Mouse (Mus musculus) neutrophil, adult 5-6 weeks (primary cell): ENCODE results near the gene Gtf2ird1. TPM values are rescaled to one million over a fixed set of nuclear protein-coding genes. Genes with fewer than 3 reads are reported as not detected.

Experiments
- ATAC-seq: fragments of 151-379, 151-347 bp; 2 replicates; pipeline ENCODE4 v1.8.0; 2017; ENCODE audit warnings: mild to moderate bottlenecking, moderate TSS enrichment; ENCODE audit not compliant: insufficient number of reproducible peaks, poor library complexity, low FRiP score, severe bottlenecking; ENCODE audit errors: extremely low read depth
- total RNA-seq: library from RNA; stranded (forward); fragments of 200-1000 nt; gene quantifications from 2 replicates; pipeline ENCODE4 v1.2.3, GENCODE M21; 2017

The Gtf2ird1 gene
- total RNA-seq, 1 experiment from 2014 or later: not detected

DNA sequence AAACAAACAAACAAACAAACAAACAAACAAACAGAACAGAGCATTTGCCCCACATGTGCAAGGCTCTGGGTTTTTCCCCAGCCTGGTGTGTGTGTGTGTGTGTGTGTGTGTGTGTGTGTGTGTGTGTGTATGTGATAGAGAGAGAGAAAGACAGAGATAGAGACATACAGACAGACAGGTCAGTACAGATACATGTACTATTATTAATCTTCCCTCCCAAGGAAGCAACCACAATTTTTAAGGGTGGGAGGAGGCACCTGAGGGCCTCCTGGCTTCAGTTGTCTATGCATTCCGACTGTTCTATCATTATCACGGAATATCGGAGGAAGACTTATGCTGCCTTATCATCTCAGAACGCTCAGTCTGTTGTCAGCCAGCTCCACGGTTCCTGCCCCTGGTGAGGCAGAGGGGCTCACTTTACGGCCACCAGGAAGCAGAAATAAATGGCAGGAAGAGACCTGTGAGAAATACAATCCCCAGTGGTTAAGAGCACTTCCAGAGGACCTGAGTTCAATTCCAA, 128.0 kb downstream of the Gtf2ird1 start:
- no peak for ATAC-seq

DNA sequence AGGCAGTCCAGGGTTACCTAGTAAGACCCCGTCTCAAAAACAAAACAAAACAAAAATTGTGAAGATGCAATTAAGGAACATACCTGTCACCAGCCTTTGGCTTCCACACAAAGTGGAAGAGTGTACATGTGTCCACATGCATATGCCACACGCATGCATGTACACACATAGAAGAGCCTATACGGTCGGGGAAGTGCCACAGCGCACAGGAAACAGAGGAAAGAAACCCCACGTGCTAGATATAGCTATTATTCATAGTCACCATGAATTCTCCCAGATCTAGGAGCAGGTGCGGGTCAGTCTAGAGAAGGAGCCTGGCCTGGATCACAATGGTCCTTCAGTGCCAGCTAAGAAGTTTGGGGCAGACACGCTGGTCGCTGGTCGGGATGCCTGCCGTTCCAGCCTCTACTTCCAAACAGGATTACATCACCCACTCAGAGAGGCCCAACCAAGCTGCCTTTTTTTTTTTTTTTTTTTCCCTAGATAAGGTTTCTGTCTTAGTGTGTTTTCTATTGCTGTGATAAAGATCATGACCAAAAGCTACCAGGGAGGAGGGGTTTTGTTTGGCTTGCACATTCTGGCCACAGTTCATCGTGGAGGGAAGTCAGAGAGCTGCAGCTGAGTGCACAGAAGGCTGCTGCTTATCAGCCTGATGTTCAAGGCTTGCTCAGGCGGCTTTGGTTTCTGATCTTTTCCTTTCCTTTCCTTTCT, 130.5 kb downstream of the Gtf2ird1 start:
- no peak for ATAC-seq

DNA sequence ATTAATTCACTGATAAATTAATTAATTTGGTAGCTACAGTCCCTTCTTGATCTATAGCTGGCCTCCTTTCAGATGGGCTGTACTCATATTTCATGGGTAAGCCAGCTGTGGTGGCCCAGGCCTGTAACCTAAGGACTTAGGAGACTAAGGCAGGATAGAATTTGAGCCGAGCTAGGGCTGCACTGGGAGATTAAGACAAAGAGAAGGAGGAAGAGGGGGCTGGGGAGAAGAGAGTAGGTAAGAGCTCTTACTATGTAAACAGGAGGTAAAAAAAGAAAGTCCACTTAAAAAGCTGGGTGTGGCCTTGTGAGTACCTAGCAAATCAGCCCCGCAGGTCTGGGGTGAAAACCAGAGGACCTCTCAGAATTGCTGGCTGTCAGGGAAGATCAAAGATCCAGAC, 132.6 kb downstream of the Gtf2ird1 start:
- ATAC-seq: no peak

DNA sequence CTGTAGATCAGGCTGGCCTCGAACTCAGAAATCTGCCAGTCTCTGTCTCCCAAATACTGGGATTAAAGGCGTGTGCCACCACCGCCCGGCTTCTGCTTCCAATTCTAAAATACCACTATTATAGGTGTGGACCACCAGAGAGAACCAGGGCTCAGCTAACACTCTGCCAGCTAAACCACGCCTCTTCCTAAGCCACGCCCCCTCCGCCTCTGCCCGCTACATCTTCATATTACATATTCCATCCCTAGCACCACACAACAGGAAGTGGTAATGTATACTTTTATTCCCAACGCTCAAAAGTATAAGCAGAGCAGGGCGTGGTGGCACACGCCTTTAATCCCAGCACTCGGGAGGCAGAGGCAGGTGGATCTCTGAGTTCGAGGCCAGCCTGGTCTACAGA, 133.2 kb downstream of the Gtf2ird1 start:
- ATAC-seq: no peak

DNA sequence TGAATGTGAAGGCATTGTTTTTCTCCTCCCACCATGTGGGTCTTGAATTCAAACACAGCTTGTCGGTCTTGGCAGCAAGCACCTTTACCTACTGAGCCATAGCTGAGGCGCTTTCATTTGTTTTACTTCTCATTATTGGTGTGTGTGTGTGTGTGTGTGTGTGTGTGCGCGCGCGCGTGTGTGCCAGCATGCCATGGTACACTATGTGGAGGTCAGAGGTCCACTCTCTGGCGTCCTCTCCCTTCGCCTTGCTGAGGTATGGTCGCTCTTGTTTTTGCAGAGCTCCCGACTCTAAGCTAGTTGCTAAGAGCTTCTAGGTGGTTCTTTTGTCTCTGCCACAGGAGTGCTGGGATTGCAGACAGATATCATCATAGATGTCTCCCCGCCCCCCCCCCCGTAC, 134.2 kb downstream of the Gtf2ird1 start:
- no peak for ATAC-seq

DNA sequence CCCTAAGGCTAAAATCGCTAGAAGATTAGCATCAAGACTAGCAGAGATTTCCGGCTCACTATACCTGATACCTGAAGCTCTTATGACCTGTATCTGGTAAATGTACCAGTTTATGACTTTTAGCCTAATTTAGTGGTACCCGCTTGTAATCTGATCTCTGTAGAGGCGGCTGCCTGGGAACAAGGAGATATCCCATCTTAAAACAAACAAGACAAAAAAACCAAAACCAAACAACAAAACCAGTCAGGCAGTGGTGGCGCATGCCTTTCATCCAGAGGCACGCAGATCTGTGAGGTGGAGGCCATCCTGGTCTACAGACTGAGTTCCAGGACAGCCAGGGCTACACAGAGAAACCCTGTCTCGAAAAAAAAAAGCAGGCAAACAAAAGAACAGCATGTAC, 134.8 kb downstream of the Gtf2ird1 start:
- ATAC-seq: no peak

DNA sequence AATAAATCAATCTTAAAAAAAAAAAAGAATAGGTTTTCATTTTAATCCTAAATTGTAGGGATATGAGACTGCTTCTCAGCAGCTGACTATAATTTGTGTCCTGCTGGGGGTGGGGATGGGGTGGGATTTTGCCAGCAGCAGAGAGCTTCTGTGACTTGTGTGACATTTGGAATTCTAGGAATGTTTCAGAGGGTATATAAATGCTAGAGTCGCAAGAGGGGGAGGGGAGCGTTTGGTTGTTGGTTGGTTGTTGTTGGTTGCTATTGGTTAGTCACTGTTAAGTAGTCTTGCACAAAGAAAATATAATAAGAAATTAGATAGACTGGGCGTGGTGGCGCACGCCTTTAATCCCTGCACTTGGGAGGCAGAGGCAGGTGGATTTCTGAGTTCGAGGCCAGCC, 137.6 kb downstream of the Gtf2ird1 start:
- no peak for ATAC-seq

DNA sequence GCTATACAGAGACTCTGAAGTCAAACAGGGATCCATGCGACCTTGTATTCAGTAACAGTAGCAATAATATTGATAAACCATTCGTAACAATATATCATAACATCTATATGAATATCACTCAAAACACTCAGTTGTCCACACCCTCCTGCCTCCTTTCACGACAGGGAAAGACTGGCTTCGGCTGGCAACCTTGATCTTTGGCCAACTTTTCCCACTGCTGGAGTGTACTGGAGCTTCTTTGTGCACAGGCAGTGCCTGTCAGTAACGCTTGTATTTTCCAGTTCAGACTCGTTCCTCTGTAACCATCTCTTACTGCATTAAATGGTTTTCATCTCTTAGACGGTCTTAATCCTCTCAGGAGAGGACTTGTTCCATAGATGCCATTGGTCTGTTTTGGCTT, 139.8 kb downstream of the Gtf2ird1 start:
- no peak for ATAC-seq

DNA sequence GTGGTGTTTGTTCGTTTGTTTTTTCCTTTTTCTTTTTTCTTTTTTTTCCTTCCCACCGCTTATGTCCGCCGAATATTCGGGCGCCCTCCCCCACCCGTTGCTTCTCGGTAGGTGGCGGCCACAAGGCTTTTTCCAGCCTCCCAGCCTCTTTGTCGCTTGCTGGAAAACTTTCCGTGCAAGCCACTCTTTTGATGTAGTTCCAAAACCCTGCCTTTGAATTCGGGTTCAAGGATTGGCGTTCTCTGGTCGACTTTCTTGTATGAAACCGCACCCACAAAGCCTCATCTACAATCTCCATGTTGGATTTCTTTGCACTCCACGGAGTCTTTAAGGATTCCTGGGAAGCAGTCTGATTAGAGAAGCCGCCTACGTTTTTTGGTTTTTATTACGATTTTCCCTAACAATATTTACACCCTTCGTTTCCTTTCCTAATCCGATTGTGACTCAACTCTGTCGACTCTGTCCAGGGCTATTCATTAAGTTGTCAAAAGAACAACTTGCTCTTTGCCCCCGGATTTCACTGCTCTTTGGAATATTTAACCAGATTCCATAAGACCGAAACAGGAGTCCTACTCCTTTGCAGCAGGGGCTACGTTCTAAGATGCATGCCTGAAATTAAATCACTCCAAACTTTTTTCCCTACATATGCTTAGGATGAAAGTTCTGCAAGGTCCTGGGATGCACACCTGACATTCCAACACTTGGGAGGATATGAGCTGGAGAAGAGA, 140.7 kb downstream of the Gtf2ird1 start:
- no peak for ATAC-seq

DNA sequence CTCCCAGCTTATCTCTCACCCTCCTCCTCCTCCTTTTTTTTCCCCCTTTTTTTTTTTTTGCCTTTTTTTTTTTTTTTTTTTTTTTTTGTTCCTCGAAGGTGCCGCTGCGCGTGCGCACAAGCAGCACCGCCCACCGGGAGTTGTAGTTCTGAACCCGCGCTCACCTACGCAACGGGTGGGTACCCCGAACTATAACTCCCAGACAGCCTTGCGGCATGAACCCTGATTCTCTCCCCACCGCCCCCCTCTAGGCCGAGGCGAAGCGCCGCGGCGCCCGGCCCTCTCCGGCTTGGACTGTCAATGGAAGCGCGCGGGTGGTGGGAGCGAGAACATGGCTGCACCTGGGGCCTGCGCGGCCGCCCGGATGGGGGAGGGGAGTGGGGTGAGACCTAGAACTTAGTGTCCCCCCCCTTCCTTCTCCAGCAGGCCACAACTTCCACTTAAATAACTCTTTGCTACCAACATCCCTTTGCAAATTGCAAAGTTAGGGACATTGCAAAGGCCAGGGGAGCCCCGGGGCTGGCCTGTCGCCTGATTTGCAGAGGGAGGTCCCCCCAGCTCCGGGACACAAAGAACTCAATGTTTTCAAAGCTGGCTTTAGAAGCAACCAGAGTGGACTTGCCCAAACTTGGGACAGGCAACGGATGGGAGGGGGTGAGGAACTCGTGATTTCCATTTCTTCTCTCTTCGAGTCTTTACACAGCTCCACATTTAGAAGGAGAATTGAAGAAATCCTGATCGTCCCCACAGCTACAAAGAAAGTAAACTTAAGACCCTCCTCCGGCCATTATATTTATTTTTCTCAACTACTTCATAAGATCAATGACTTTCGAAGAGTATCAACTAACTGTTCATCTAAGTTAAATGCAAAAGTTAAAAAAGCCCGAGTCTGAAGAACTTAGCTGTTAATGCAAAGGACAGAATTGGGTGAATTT, 141.6 kb downstream of the Gtf2ird1 start, which contains the start of gene Gtf2i:
Gtf2i (minus strand) TSS at position 73 of the 935 bp plus-strand sequence.
- ATAC-seq: peak; percentile 87

DNA sequence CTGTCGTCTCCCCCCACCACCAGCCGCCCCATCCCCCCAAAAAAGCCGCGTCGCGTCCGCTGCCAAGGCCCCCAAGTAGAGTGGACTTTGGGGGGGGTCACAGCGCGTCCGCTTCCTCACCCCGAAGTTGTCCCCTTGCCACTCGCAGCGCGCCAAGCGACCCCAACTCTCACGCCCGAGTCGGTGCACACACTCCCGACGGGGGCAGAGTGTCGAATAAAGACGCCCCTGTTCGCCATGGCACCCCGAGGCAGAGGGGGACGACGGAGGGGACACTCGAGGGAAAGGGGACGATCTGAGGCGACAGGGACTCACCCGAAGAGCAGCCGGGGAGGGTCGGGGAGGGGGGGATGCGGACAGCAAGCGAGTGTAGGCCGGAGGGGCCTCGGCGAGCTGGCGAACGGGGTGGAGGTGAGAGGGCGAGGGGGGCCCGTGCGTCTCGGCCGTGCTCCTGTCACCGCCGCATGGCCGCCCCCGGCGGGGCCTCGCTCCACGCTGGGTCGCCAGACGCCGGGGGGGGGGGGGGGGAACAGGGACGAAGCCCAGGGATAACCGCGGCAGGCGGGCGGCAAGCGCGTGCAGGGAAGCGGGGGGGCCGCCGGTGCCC, 142.3 kb downstream of the Gtf2ird1 start:
- no peak for ATAC-seq

DNA sequence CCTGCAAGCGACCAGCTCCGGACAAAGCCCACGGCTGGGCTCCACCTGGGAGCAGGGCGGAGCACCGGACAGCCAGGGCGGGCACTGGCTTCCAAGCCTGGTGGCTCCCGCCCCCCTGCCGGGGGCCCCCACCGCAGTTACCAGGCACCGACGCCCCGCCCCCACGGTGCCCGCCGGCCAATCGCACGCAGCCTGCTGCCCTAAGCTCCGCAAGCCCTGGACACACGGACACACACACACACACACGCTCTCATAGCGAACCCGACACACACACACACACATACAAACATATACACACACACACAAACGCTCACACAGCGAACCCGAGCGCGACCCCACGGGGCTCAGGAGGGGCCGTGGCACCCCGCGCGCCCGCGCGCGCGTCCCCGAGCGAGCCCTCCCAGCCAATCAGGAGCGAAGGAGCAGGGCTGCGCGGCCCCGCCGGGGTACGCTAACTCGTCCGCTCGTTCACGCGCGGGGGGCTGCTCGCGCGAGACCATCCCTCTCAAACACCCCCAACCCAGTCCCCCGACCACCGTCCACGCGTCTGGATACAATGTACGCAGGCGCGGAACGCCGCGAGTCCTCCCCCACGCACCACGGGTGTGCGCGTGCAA, 143.0 kb downstream of the Gtf2ird1 start:
- ATAC-seq: peak; percentile 47

DNA sequence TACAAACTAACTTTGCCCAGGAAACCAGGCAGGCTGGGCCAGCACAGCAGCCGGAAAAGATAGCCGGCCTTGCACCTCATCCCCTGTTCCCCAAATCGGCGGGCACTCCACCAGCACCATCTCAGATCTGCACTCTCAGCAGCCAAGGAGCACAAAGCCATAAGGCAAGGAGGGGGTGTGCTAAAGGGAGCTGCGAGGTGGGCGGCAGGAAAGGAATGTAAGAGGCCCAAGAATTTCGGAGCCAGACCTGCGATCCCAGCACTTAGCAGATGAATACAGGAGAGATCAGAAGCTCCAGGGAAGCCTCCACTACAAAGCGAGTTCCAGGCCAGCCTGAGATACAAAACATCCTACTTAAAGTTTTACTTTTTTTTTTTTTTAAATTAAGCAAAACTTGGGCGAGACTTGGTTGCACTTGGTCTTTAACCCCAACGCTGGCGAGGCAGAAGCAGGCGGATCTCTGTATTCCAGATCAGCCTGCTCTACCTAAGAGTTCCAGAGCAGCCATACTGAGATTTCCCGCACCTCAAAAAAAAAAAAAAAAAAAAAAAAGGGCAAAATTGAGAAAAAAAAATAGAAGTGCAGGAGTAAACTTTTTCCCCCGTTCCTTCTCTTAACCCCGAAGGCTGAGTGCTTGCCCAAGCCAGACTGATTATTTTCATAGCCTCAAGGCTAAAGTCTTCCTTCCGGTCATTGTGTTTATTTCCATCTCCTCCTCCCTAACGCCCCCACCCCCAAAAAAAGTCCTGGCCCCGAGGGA, 143.6 kb downstream of the Gtf2ird1 start:
- ATAC-seq: no peak

DNA sequence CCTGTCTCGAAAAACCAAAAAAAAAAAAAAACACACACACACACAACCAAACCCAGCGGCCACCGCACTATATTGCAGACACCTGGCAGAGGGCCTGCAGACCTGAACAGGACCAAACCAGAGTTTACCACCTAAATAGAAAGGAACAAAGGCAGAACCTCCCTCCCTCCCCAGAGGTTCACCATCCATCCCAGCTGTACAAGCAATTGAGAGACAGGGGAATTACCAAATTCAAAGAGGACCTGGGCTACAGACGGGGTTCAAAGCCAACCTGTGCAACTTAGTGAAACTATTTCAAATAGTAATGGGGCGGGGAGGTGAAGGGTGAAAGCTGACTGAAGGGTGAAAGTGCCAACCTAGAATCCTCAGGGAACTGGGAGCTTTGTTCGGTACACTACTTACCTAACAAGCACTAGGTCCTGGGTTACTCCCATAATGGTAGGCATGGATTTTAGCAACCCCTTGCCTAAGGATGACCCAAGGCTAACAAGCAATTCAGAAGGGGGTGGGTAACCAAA, 144.6 kb downstream of the Gtf2ird1 start:
- no peak for ATAC-seq

DNA sequence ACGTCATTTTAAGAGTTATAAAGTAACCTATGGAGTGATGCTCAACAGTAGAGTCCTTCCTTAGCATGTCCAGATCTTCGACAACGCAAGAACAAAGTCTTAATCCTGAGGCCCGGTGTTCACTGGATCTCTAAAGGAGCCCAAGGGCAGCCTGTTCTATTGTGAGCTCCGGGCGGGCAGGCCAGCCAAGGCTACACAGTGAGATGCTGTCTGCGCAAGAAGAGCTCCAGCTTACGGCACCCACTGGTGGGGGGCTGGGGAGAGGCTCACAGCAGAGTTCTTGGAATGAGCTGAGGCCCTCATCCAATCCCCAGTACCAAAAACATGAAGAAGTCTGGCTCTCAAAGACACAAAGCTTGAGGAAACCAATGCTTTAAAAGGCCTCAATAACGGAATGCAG, 146.3 kb downstream of the Gtf2ird1 start:
- no peak for ATAC-seq

DNA sequence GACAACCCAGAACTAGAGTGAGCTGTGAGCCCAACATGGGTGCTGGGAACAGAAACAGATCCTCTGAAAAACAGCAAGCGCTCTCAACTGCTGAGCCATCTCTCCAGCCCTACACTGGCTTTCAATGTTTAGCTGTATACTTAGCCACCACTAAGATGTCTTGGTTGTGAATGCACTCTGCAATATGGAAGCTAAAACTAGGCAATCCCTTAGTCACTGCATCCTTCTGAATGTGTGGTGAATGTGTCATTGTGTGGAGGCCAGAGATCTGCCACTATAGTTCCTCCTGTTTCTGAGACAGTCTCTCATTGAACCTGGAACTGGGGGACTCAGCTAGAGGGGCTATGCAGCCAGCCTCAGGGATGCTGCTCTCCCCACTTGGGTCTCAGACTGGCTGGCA, 147.2 kb downstream of the Gtf2ird1 start:
- no peak for ATAC-seq
